Mouse (Mus musculus) C2C12 (cell line): Measurements from ENCODE around the gene Sirpa. TPM values are rescaled to one million over a fixed set of nuclear protein-coding genes. Genes with fewer than 3 reads are reported as not detected.

Source experiments
- H3K27me3 ChIP-seq: one replicate; pipeline ENCODE4 v1.6.1; 2011; ENCODE audit not compliant: control insufficient read depth, insufficient read depth, insufficient read length
- H3K36me3 ChIP-seq: one replicate; pipeline ENCODE4 v1.6.1; 2011; ENCODE audit not compliant: control insufficient read depth, insufficient read depth
- H3K4me3 ChIP-seq: one replicate; pipeline ENCODE4 v1.5.1; 2011; ENCODE audit warnings: mild to moderate bottlenecking, control low read depth; ENCODE audit not compliant: poor library complexity, insufficient read depth, severe bottlenecking
- H3K79me2 ChIP-seq: one replicate; pipeline ENCODE4 v1.6.1; 2011; ENCODE audit not compliant: control insufficient read depth, insufficient read depth
- H3K79me3 ChIP-seq: one replicate; pipeline ENCODE4 v1.6.1; 2011; ENCODE audit warnings: low read depth, control low read depth
- H3ac ChIP-seq: one replicate; pipeline ENCODE3; 2011; ENCODE audit warnings: low read depth; ENCODE audit not compliant: control insufficient read depth, insufficient read length
- CEBPB ChIP-seq: IDR thresholded peaks from one replicate; pipeline ENCODE4 v1.6.1; 2011; ENCODE audit warnings: low read depth, mild to moderate bottlenecking, control low read depth, moderate library complexity
- CTCF ChIP-seq: IDR thresholded peaks from one replicate; pipeline ENCODE4 v1.5.1; 2011; ENCODE audit not compliant: control insufficient read depth, insufficient read depth, insufficient read length
- FOSL1 ChIP-seq: IDR thresholded peaks from one replicate; pipeline ENCODE4 v1.8.0; 2011; ENCODE audit warnings: mild to moderate bottlenecking, low read length; ENCODE audit not compliant: poor library complexity, insufficient read depth, severe bottlenecking
- MAX ChIP-seq: IDR thresholded peaks from one replicate; pipeline ENCODE4 v1.6.1; 2011; ENCODE audit warnings: mild to moderate bottlenecking, control low read depth
- MYOD1 ChIP-seq: IDR thresholded peaks from one replicate; pipeline ENCODE4 v1.6.1; 2011; ENCODE audit warnings: low read depth; ENCODE audit not compliant: control insufficient read depth, insufficient read length
- MYOG ChIP-seq: IDR thresholded peaks from one replicate; pipeline ENCODE4 v1.6.1; 2011; ENCODE audit not compliant: control insufficient read depth, insufficient read length; ENCODE audit errors: extremely low read depth
- USF1 ChIP-seq: IDR thresholded peaks from one replicate; pipeline ENCODE4 v1.6.1; 2011; ENCODE audit warnings: low read depth, mild to moderate bottlenecking, control low read depth, moderate library complexity
- polyA plus RNA-seq: library from polyadenylated mRNA; unstranded; fragments of >200 nt; fragmentation: generic; extraction: Trizol; gene quantifications from one replicate; pipeline ENCODE4 v1.2.1, GENCODE M21; 2012; ENCODE audit warnings: missing spikeins

Gene Sirpa
- polyA plus RNA-seq, 1 experiment = 0.12 TPM

DNA sequence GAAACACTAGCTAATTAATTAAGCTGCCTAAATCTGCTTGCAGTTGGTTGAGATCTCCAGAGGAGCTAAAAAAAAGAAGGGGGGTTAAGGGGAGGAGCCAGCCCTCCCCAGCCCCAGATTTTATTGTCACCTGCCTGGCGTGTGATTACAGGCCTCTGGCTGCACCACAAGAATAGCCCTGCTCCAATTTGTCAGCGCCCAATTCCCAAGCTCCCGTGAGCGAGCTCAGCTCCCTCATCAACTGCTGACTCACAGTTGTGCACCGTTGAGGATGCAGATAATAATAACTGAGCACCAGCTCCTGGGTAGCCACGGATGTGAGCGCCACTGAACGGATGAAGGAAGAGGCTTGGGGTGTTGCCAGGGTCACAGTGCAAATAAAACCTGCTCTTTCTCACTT is 13.6 kb downstream of the Sirpa start:
- TF ChIP-seq MAX (no peak), CTCF (no peak), MYOG (no peak), FOSL1 (no peak), USF1 (no peak), MYOD1 (no peak), CEBPB (no peak)
- no peak overlapping the region for H3K4me3 ChIP-seq
- H3K36me3 ChIP-seq = no peaks in the 10 kb centered on the region
- no peaks in the 10 kb centered on the region for H3K79me2 ChIP-seq
- no peaks in the 10 kb centered on the region for H3K27me3 ChIP-seq
- no peak overlapping the region for H3ac ChIP-seq
- no peaks in the 10 kb centered on the region for H3K79me3 ChIP-seq

DNA sequence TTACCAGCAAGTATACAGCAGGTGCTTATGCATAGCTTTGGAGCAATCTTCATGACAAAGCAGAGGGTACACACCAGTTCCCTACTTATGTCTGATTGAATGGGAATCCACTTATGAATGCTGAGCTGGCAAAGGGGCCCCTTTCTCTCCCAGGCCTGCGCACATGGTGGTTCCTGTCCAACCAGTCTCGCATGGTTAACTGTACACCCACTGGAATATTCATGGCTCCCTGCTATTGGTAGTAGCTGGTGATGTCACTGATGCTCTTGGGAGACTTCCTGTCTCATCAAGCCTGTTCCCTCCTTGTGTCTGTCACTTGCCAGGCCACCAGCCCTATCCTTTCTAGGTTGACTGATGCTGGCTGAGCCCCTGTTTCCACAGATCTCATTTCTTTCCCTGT is 14.3 kb downstream of the Sirpa start:
- H3K79me3 ChIP-seq = no peaks in the 10 kb centered on the region
- no peak for TF ChIP-seq FOSL1
- no peak for TF ChIP-seq MAX
- no peak for TF ChIP-seq MYOD1
- no peak for TF ChIP-seq USF1
- TF ChIP-seq CTCF = no peak
- no peaks in the 10 kb centered on the region for H3K27me3 ChIP-seq
- H3K4me3 ChIP-seq = no peak overlapping the region
- H3K36me3 ChIP-seq = no peaks in the 10 kb centered on the region
- no peaks in the 10 kb centered on the region for H3K79me2 ChIP-seq
- H3ac ChIP-seq = no peak overlapping the region

DNA sequence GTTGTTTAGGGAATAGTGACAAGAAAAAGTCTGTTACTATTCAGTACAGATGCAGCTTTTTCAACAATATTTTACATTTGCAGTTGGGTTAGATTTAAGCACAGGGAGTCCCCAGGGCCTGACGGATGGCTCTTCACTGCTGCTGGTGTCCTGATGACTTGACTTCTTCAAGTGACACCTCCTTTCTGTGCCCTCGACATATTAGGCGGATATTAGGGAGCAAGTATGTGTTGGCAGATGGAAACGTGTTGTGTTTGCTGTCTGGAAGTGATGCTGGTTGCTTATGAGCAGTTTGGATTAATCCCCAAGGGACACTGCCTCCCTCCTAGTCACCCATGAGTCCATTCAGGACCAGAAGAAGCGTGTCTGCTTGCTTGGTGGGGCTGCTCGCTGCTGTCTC is 21.3 kb downstream of the Sirpa start:
- no peak overlapping the region for H3K4me3 ChIP-seq
- H3ac ChIP-seq = no peak overlapping the region
- H3K79me2 ChIP-seq = no peaks in the 10 kb centered on the region
- peaks cover 8% of the 10 kb centered on the region for H3K27me3 ChIP-seq
- H3K79me3 ChIP-seq = no peaks in the 10 kb centered on the region
- no peaks in the 10 kb centered on the region for H3K36me3 ChIP-seq
- TF ChIP-seq CTCF (no peak), CEBPB (no peak), FOSL1 (no peak), MYOD1 (no peak), USF1 (no peak), MYOG (no peak), MAX (no peak)

DNA sequence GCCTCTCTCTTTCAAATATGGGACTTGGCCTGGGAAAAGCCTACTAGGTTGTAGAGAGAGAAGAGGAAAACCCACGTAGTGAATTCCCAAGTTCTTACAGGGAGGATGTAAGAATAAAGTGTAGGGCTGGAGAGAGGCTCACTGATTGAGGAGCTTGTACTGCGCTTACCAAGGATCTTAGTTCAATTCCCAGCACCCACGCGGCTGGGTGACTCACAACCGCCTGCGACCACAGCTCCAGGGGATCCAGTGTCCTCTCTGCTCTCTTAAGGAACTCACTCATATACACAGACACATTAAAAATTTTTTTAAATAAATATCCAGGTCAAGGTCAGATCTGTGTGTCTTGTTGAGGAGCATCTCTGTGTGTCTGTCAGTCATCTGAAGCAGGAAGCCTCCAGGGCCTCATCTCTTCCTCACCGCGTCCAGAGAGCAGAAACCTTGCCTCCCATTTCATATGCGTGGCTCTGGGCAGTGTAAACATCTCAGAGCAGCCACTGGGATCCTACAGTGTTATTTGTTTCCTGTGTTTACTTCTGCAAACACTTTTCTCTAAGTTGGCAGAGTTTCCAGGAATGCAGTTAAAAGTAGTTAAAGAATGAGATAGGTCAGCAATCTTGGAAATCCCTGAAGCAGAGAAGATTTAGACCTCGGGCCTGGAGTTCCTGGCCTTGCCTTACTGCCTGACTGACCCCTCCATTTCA is 22.0 kb downstream of the Sirpa start:
- peaks cover 8% of the 10 kb centered on the region for H3K27me3 ChIP-seq
- no peaks in the 10 kb centered on the region for H3K36me3 ChIP-seq
- no peaks in the 10 kb centered on the region for H3K79me2 ChIP-seq
- no peaks in the 10 kb centered on the region for H3K79me3 ChIP-seq
- H3ac ChIP-seq = no peak overlapping the region
- no peak for TF ChIP-seq MYOD1
- no peak for TF ChIP-seq USF1
- TF ChIP-seq MAX = no peak
- no peak for TF ChIP-seq MYOG
- no peak for TF ChIP-seq CEBPB
- TF ChIP-seq CTCF = no peak
- TF ChIP-seq FOSL1 = no peak
- H3K4me3 ChIP-seq = no peak overlapping the region

DNA sequence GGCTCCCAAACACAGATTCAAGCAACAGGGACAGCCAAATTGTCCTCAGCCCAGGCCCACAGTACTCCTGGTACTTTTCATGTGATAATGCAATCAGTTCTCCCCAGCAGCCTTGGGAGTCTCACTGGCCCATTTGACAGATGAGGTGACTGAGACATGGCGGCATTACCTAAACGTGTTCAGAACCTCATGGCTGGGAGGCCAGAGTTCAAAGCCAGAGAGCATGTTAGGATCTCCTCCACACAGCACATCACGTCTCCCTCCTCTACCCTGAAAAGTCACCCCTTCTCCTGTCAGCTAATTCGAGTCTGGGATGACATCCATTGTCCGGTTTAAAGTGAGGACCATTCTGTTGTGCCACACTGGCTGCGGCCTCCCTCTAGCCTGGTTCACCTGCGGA is 27.5 kb downstream of the Sirpa start:
- peaks cover 8% of the 10 kb centered on the region for H3K27me3 ChIP-seq
- no peaks in the 10 kb centered on the region for H3K79me2 ChIP-seq
- TF ChIP-seq CEBPB (no peak), MYOG (no peak), FOSL1 (no peak), MYOD1 (no peak), MAX (no peak), USF1 (no peak), CTCF (no peak)
- no peak overlapping the region for H3ac ChIP-seq
- H3K4me3 ChIP-seq = no peak overlapping the region
- no peaks in the 10 kb centered on the region for H3K36me3 ChIP-seq
- H3K79me3 ChIP-seq = no peaks in the 10 kb centered on the region

DNA sequence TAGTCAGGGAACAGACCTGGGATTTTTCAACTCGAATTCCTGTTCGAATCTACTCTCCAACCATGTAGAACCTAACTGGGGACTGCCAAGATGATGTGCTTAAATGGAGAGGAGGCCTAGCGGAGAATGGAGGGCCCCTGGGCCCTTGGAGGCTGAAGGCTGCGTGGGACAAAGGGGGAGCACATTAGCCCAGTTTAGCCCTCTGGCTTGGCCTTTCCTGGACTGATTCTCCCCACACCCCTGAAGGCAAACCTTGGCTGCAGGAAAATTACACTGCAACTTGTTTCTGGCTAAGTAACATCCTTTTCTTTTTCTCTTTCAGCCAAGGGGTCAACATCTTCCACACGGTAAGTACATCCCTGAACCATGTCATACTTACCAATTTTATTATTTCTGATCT is 28.2 kb downstream of the Sirpa start:
- H3K79me3 ChIP-seq = no peaks in the 10 kb centered on the region
- no peak overlapping the region for H3ac ChIP-seq
- peaks cover 8% of the 10 kb centered on the region for H3K27me3 ChIP-seq
- H3K36me3 ChIP-seq = no peaks in the 10 kb centered on the region
- H3K79me2 ChIP-seq = no peaks in the 10 kb centered on the region
- no peak overlapping the region for H3K4me3 ChIP-seq
- TF ChIP-seq CTCF = no peak
- no peak for TF ChIP-seq MAX
- TF ChIP-seq MYOD1 = no peak
- no peak for TF ChIP-seq CEBPB
- no peak for TF ChIP-seq USF1
- no peak for TF ChIP-seq MYOG
- no peak for TF ChIP-seq FOSL1
